Mouse (Mus musculus) ES-E14 (cell line): ENCODE measurements around the gene Ptprcap. TPM values are rescaled to one million over a fixed set of nuclear protein-coding genes. Genes with fewer than 3 reads are reported as not detected.

Source experiments
- DNase-seq: peaks from one replicate; pipeline ENCODE4 v3.0.0-alpha.2; 2013; ENCODE audit warnings: low read depth, low spot score
- H3K27ac ChIP-seq: 2 replicates; pipeline ENCODE4 v1.5.1; 2012; ENCODE audit warnings: low read depth, mild to moderate bottlenecking, low read length, moderate library complexity, mixed read lengths; ENCODE audit not compliant: poor library complexity, insufficient read depth, severe bottlenecking
- H3K36me3 ChIP-seq: 2 replicates; pipeline ENCODE4 v1.6.1; 2012; ENCODE audit warnings: mild to moderate bottlenecking, low read length, moderate library complexity, mixed read lengths; ENCODE audit not compliant: control insufficient read depth, poor library complexity, insufficient read depth, severe bottlenecking
- H3K4me1 ChIP-seq, 2 experiments: fragments of 150-350 bp in 1 of 2; sonication (generic) in 1 of 2; 2 replicates each; pipeline ENCODE4 v1.6.1; 2012; ENCODE audit warnings: low read length in 2 of 2, mild to moderate bottlenecking in 1 of 2, mixed read lengths in 1 of 2; ENCODE audit not compliant: control insufficient read depth in 2 of 2, insufficient read depth in 2 of 2, poor library complexity in 1 of 2
- H3K4me3 ChIP-seq, 2 experiments: fragments of 150-350 bp in 1 of 2; sonication (generic) in 1 of 2; 2 replicates each; pipeline ENCODE4 v1.5.1; 2012; ENCODE audit warnings: low read length in 2 of 2, low read depth in 1 of 2, mild to moderate bottlenecking in 1 of 2, mixed read lengths in 1 of 2; ENCODE audit not compliant: insufficient read depth in 1 of 2, poor library complexity in 1 of 2, severe bottlenecking in 1 of 2
- H3K9ac ChIP-seq: 2 replicates; pipeline ENCODE4 v1.6.1; 2012; ENCODE audit warnings: low read depth, mild to moderate bottlenecking, low read length, mixed read lengths; ENCODE audit not compliant: poor library complexity, insufficient read depth, severe bottlenecking
- H3K9me3 ChIP-seq: fragments of 150-350 bp; sonication (generic); 2 replicates; pipeline ENCODE4 v1.6.1; 2012; ENCODE audit warnings: low read depth, mild to moderate bottlenecking, low read length; ENCODE audit not compliant: control insufficient read depth, insufficient read depth
- CHD2 ChIP-seq: IDR thresholded peaks from 2 replicates; pipeline ENCODE4 v1.6.1; 2014; ENCODE audit warnings: mild to moderate bottlenecking, low read depth, low read length, inconsistent platforms
- HCFC1 ChIP-seq: IDR thresholded peaks from 2 replicates; pipeline ENCODE4 v1.6.1; 2012; ENCODE audit warnings: low read length, inconsistent platforms, borderline replicate concordance; ENCODE audit not compliant: insufficient read depth
- MAFK ChIP-seq: IDR thresholded peaks from 2 replicates; pipeline ENCODE4 v1.6.1; 2014; ENCODE audit warnings: mild to moderate bottlenecking, low read depth, low read length, inconsistent platforms; ENCODE audit not compliant: insufficient read depth
- ZC3H11A ChIP-seq: IDR thresholded peaks from 2 replicates; pipeline ENCODE4 v1.6.1; 2012; ENCODE audit warnings: low read depth, mild to moderate bottlenecking, inconsistent platforms, low read length, borderline replicate concordance
- ZNF384 ChIP-seq: IDR thresholded peaks from 2 replicates; pipeline ENCODE4 v1.6.1; 2012; ENCODE audit warnings: low read depth, low read length, inconsistent platforms
- in situ Hi-C, 2 experiments: fragments of 600-800 bp; cut with MboI; formaldehyde crosslinking; loops; one replicate each; pipeline ENCODE4 v1.15.1; 2025; ENCODE audit warnings: low sequenced_read_pairs in 2 of 2, inconsistent platforms in 1 of 2; ENCODE audit not compliant: unreplicated experiment in 2 of 2
- total RNA-seq: library from RNA; depleted of rRNA; stranded (reverse); fragments of 300-350 nt; gene quantifications from 2 replicates; pipeline ENCODE4 v1.2.3, GENCODE M21; 2012

The Ptprcap gene
- total RNA-seq, 1 experiment, result 9.5 TPM

- no peak for DNase-seq
- Histone ChIP-seq H3K4me3 (0 out of 4 replicates have a peak within 1 kb of the TSS, but pooled peaks of 1 of the 2 experiments have one; percentile 21), H3K36me3 (no peaks in the 10 kb centered on the region), H3K9me3 (no peaks in the 10 kb centered on the region), H3K27ac (no peak within 1 kb of the TSS), H3K9ac (no peak within 1 kb of the TSS), H3K4me1 (peaks cover 0 to 30% of the 10 kb centered on the region in 2 experiments; a peak in 2 of 4 replicates)
- TF ChIP-seq MAFK (no peak), ZNF384 (no peak), CHD2 (no peak), ZC3H11A (no peak), HCFC1 (no peak)
- in situ Hi-C loops, result no loop called here
These were observed 22.1 kb downstream of the Ptprcap start, which contains the start of gene Carns1 for GRCm38 (mm10) chr19:4175368-4175947. Gene Carns1 (minus strand): TSS chr19:4175479.

DNA sequence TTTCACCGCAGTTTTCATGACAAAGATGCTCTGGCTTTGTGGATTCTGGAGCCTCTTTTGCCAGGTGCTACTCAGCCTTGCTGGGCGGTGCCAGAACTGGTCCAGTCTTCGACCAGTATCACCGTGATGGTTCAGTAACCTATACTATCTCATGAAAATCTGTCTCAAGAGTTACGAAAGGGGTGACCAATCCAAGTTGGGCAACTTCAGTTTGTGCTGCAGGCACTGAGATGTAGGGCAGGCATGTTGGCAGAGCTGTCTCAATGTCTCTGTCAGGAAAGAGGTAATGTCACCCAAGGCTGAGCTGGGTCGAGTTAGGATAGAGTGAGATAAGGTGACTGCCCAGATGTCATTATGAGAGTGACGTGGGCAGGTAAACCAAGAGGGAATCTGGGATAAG, 27.0 kb downstream of the Ptprcap start:
- no peak overlapping the region for H3K9ac ChIP-seq
- no peaks in the 10 kb centered on the region for H3K9me3 ChIP-seq
- no peak for TF ChIP-seq HCFC1
- TF ChIP-seq ZNF384, result no peak
- TF ChIP-seq ZC3H11A, result no peak
- no peak for TF ChIP-seq CHD2
- TF ChIP-seq MAFK, result no peak
- no peak overlapping the region for H3K4me3 ChIP-seq
- no peak for DNase-seq
- no peaks in the 10 kb centered on the region for H3K36me3 ChIP-seq
- H3K4me1 ChIP-seq, result peaks cover 4 to 18% of the 10 kb centered on the region in 2 experiments; a peak in 3 of 4 replicates
- in situ Hi-C loops, result no loop called here
- no peak overlapping the region for H3K27ac ChIP-seq

GRCm38 (mm10) chr19:4181892-4182291, 28.5 kb downstream of the Ptprcap start:
- H3K27ac ChIP-seq, result no peak overlapping the region
- H3K9ac ChIP-seq, result peak overlapping the region; percentile 13; the same call in 1 of the 2 replicates
- H3K36me3 ChIP-seq, result no peaks in the 10 kb centered on the region
- H3K4me1 ChIP-seq, result peaks cover 4 to 15% of the 10 kb centered on the region in 2 experiments; a peak in 3 of 4 replicates
- H3K4me3 ChIP-seq, result no peak overlapping the region
- no peak for DNase-seq
- in situ Hi-C loops, result no loop called here
- TF ChIP-seq ZC3H11A, result no peak
- H3K9me3 ChIP-seq, result no peaks in the 10 kb centered on the region

DNA sequence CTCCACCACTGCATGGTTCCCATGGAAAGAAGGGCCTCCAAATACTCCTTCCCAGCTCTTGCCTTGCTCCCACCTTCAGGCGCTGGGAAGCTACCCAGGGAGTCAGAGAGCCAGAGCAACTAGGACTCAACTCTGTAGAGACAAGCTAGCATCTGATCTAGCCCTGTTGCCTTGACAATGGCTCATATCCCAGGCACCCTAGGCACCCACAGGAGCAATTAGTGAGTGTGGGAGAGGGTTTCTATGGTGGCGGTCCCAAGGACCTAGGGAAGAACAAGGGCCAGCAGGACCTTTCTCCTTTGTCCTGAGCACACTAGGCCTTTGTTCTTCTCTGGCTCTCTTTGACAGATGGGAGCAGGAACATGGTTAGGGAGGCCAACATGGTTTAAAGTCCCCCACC, 30.3 kb downstream of the Ptprcap start:
- no peak for DNase-seq
- no peaks in the 10 kb centered on the region for H3K9me3 ChIP-seq
- H3K27ac ChIP-seq, result no peak overlapping the region
- in situ Hi-C loops, result no loop called here
- H3K4me1 ChIP-seq, result peaks cover 4 to 17% of the 10 kb centered on the region in 2 experiments; a peak in 3 of 4 replicates
- no peak overlapping the region for H3K9ac ChIP-seq
- no peaks in the 10 kb centered on the region for H3K36me3 ChIP-seq
- no peak overlapping the region for H3K4me3 ChIP-seq
- no peak for TF ChIP-seq ZNF384
- TF ChIP-seq HCFC1, result no peak
- no peak for TF ChIP-seq MAFK
- no peak for TF ChIP-seq ZC3H11A
- TF ChIP-seq CHD2, result no peak
